Mouse (Mus musculus) olfactory bulb, adult 2 months (tissue): ENCODE measurements at regions not wholly inside any gene's neighbourhood (a gene's known extent, or its start where the extent isn't known, plus 50 kb on each side); places are given as distances from the start of the nearest gene placed in this dataset.

ENCODE experiments used
- H3K27ac ChIP-seq: fragments of 200-500 bp; 2 replicates; pipeline ENCODE4 v1.5.1; 2012; ENCODE audit warnings: low read depth, low read length; ENCODE audit not compliant: insufficient read depth
- H3K4me1 ChIP-seq: fragments of 200-500 bp; 2 replicates; pipeline ENCODE4 v1.6.1; 2012; ENCODE audit warnings: low read length; ENCODE audit not compliant: control insufficient read depth, insufficient read depth
- H3K4me3 ChIP-seq: fragments of 200-500 bp; 2 replicates; pipeline ENCODE4 v1.5.1; 2012; ENCODE audit warnings: mild to moderate bottlenecking, low read depth, low read length, moderate library complexity; ENCODE audit not compliant: insufficient read depth
- CTCF ChIP-seq: fragments of 200-500 bp; IDR thresholded peaks from 2 replicates; pipeline ENCODE4 v1.5.1; 2012; ENCODE audit warnings: low read depth, mild to moderate bottlenecking, low read length, moderate library complexity; ENCODE audit not compliant: insufficient read depth
- POLR2A ChIP-seq: fragments of 200-500 bp; IDR thresholded peaks from 2 replicates; pipeline ENCODE4 v1.6.1; 2012; ENCODE audit warnings: mild to moderate bottlenecking, low read depth, low read length, moderate library complexity; ENCODE audit not compliant: insufficient read depth
- WGBS: fragments of 180-500 bp; shearing (Covaris S2); methylation state at CpG from one replicate; pipeline ENCODE4 v1.1.7; 2018; 5-methylcytosine and 5-hydroxymethylcytosine counted together

DNA sequence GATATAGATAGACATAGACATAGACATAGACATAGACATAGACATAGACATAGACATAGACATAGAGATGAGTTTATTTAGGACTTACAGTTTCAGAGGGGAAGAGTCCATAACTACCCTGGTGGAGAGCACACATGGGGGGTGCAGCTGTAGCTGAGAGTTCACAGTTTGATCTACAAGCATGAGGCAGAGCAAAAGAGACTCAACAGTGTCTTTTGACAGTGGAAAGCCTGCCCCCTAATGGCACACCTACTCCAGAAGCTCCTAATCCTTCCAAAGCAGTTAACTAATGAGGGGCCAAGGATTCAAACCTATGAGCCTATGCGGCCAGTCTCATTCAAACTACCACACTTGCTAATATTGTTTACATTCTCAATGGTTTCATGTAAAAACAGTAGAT is 487.2 kb upstream of the Pkn2 start:
- no peak overlapping the region for H3K4me3 ChIP-seq
- H3K27ac ChIP-seq, result no peak overlapping the region
- no peak for TF ChIP-seq POLR2A
- no peak for TF ChIP-seq CTCF
- WGBS, result 100% methylated on average over 1 of the region's 1 CpGs
- H3K4me1 ChIP-seq, result no peaks in the 10 kb centered on the region

- Histone ChIP-seq H3K27ac (no peak overlapping the region), H3K4me3 (no peak overlapping the region), H3K4me1 (no peaks in the 10 kb centered on the region)
- TF ChIP-seq CTCF, result no peak
- TF ChIP-seq POLR2A, result no peak
- 94% methylated on average over 7 of the region's 7 CpGs for WGBS
Observed at GRCm38 (mm10) chr3:143340032-143340431, 458.2 kb upstream of the Pkn2 start.

DNA sequence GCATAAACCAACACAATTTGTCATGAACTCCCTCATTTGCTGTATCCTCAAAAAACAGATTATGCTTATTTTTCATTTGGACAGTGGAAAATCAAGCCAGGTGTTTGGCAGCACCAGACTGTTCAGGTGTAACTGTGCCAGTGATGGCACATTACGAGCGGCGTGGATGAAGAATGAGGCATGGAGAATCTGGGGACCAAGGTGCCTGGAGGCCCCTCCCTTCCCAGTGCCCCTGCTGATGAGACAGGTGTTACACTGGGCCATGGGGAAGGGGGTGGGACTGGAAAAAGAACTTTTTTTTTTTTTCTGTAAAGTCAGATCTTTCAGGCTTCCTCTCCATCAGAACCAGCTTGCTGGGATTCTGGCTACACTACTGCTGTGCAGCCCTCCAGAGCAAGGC is 451.5 kb upstream of the Pkn2 start:
- H3K4me1 ChIP-seq, result no peaks in the 10 kb centered on the region
- H3K27ac ChIP-seq, result no peak overlapping the region
- H3K4me3 ChIP-seq, result no peak overlapping the region
- WGBS, result 95% methylated on average over 3 of the region's 3 CpGs
- no peak for TF ChIP-seq POLR2A
- TF ChIP-seq CTCF, result no peak

- H3K4me3 ChIP-seq, result no peak overlapping the region
- no peaks in the 10 kb centered on the region for H3K4me1 ChIP-seq
- TF ChIP-seq POLR2A, result no peak
- no peak for TF ChIP-seq CTCF
- peak overlapping the region; percentile 1; the same call in 1 of the 2 replicates for H3K27ac ChIP-seq
Observed at GRCm38 (mm10) chr3:143328521-143328920, 446.7 kb upstream of the Pkn2 start.

- TF ChIP-seq POLR2A (no peak), CTCF (no peak)
- H3K4me3 ChIP-seq, result no peak overlapping the region
- WGBS, result 62% methylated on average over 4 of the region's 4 CpGs
- H3K27ac ChIP-seq, result 0 out of 2 replicates have a peak overlapping the region, but pooled peaks have one; percentile 47
- H3K4me1 ChIP-seq, result no peaks in the 10 kb centered on the region
Observed at GRCm38 (mm10) chr3:143327652-143328051, 445.8 kb upstream of the Pkn2 start.

- TF ChIP-seq POLR2A (no peak), CTCF (no peak)
- Histone ChIP-seq H3K4me1 (no peaks in the 10 kb centered on the region), H3K27ac (no peak overlapping the region), H3K4me3 (no peak overlapping the region)
- WGBS, result 23% methylated on average over 7 of the region's 7 CpGs
Observed at GRCm38 (mm10) chr3:143316457-143316856, 434.7 kb upstream of the Pkn2 start.

DNA sequence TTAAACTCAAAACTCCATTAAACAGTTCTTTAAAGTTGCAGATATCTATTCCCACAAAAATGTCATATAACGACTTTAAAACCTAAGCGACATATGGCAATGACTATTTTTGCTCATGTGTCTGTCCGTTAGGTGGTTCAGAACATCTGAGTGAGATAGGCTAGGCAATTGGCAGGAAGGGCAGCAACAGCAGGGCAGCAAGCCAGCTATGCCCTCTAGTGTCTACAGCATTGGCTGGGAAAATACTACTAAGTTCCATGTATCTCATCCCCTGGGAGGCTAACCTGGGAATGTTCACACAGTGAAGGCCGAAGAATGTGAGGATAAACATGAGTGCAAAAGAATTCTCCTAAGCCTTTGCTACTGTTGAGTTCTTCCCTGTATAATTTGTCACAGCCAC is 410.0 kb upstream of the Pkn2 start:
- TF ChIP-seq POLR2A, result no peak
- TF ChIP-seq CTCF, result no peak
- Histone ChIP-seq H3K4me1 (no peaks in the 10 kb centered on the region), H3K4me3 (no peak overlapping the region), H3K27ac (no peak overlapping the region)
- WGBS, result 88% methylated on average over 4 of the region's 4 CpGs

DNA sequence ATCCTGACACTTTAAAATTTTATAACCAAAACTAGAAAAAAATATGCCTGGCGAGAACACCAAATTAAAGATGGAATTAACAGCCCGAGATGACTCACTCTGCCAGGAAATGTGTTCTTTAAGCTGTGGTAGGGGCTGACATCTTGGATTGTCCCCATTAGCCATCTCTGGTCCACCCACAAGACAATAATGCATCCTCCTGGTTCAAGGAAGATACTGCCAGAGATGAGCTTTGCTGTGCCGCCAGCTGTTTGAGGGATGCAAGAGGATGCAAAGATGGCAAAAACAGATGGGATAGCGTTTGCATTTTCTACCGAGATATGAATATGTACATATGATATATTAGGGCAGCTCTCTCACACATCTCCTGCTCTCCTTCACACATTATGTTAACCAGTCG is 382.3 kb upstream of the Pkn2 start:
- no peaks in the 10 kb centered on the region for H3K4me1 ChIP-seq
- TF ChIP-seq CTCF, result no peak
- no peak overlapping the region for H3K4me3 ChIP-seq
- no peak overlapping the region for H3K27ac ChIP-seq
- 90% methylated on average over 6 of the region's 6 CpGs for WGBS

DNA sequence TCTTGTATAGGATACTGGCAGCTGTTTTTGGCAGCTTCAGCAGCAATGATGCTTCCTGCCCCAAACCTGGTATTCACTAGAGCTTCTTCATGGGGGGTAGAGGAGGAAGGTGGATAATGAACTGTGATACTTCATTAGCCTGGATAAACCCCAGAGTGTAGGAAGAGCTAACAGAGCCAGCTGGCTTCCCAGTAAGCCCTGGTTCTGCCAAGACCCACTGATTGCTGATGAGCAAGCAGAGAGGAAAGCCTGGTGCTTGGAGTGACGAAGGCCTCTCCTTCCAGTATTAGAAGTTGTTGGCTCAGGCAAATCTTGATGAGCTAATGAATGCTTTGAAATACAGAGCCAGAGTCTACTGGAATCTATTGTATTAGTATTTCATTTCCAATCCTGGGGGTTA is 370.8 kb upstream of the Pkn2 start:
- Histone ChIP-seq H3K4me3 (no peak overlapping the region), H3K4me1 (no peaks in the 10 kb centered on the region), H3K27ac (no peak overlapping the region)
- 47% methylated on average over 1 of the region's 1 CpGs for WGBS
- no peak for TF ChIP-seq POLR2A
- TF ChIP-seq CTCF, result no peak

DNA sequence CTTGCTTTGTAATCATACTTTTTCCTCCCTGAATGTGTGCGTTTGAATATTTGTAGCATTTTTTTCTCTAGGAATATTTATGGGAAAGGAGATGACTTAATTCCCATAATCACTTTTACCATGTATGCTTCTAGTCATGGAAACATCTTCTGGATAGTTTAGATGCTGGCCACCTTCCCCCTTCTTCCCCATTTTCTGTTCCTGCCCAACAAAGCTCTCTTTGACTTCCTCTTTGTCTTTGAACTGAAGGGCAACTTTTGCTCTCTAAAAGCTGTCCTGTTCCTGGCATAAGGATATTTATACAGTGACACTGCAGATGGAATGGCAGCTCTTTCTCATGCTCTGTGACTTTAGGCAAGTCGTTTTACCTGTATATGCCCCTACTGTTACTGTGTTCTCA is 370.2 kb upstream of the Pkn2 start:
- no peak overlapping the region for H3K27ac ChIP-seq
- TF ChIP-seq CTCF, result no peak
- no peak for TF ChIP-seq POLR2A
- no peak overlapping the region for H3K4me3 ChIP-seq
- whole genome bisulfite sequencing, result 88% methylated on average over 2 of the region's 2 CpGs
- no peaks in the 10 kb centered on the region for H3K4me1 ChIP-seq

DNA sequence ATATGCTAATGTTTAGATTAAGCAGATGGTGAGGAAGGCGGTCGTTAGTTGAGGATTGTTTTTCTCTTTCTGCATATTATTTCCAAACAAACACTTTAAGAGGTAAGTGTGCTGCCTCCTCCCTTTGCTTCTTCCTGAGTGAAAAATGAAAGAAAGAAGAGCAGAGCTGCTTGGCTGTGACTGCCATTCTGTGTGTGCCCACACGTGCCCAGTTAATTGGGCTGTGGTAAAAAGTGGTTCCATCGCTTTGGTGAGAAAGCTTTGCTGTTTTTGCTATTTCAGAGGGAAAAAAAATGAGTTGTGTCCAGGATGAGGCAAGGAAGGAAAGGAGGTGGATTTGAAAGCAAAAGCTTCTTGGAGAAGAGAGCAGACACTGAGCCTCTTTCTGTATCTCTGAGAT is 360.9 kb upstream of the Pkn2 start:
- Histone ChIP-seq H3K4me3 (no peak overlapping the region), H3K27ac (no peak overlapping the region), H3K4me1 (no peaks in the 10 kb centered on the region)
- WGBS, result 32% methylated on average over 4 of the region's 4 CpGs
- TF ChIP-seq CTCF, result no peak
- no peak for TF ChIP-seq POLR2A
